Mouse (Mus musculus) right cerebral cortex, adult 2 months (tissue): ENCODE results near the gene Mcpt4.
"Not testable (repeated sequence)": the region's sequence is repeated elsewhere in the genome, so short reads cannot be mapped to it uniquely, and the experiment has no call there.

Source experiments
- DNase-seq, 2 experiments: peaks; one replicate each; pipeline ENCODE4 v3.0.0; 2021 to 2022; ENCODE audit warnings: low spot score in 2 of 2

Gene Mcpt4

DNA sequence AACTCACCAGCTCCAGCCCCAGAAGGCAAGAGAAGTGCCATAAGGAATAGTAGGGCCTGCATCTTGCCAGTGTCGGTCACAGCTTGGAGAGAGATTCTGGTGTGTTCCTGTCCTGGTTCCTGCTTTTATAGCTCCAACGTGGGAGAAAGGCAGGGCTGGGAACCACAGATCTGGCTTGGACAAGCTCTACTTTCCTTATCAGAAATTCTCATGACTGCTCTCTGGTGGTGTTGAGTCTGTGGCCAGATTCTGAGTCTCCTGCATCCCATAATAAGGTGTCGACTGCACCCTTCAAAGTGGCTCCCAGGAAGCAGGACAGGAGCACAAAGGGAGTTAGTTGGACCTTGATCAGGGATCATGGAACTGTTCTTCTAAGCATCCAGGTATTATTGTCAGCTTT, at the start of gene Mcpt4:
Mcpt4 (minus strand) TSS at position 101 of the 400 bp plus-strand sequence.
- not testable (repeated sequence) for DNase-seq

GRCm38 (mm10) chr14:56105447-56106180, 43.5 kb upstream of the Mcpt4 start:
- DNase-seq, result no peak

DNA sequence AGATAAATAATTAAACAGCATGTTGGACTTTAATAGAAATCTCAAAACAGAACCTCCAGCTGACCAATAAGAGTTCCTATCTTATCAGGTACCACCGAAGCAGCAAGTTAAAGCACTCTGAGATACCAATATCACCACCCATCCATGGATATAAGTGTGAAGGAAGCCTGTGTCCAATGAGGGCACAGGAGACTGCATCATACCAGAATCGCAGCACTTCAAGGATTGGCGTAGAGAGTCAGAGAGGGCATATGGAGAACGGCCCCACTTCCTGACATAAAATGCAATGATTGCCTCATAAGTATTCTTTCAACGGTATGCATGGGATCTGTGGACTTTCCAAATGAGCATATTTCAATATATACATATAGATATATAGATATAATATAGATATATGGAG, 42.9 kb upstream of the Mcpt4 start:
- no peak for DNase-seq

- DNase-seq, result no peak
Measured at GRCm38 (mm10) chr14:56103452-56103851, 41.3 kb upstream of the Mcpt4 start.

DNA sequence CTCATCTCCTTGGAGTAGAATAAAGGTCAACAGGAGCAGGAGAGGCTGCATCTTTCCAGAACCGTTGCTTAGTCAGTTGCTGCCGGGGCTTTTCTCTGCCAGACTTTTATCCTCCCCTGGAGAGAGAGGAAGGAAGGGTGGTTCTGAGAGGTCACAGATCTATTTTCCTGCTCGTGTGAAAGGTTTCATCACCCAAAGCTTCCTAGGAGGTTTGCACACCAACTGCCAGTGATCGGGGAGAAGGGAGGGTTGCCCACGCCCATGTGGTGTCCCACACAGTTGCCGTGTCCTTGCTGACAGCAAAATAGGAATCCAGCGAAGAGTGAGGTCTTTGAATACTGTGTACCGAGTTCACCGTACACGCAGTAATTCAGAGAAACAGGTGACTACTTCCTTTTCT, 40.3 kb upstream of the Mcpt4 start, which contains the start of gene Ctsg:
Ctsg (minus strand) TSS at position 189 of the 400 bp plus-strand sequence.
- no peak for DNase-seq

- DNase-seq, result no peak
Measured at GRCm38 (mm10) chr14:56098940-56099339, 36.8 kb upstream of the Mcpt4 start.

DNA sequence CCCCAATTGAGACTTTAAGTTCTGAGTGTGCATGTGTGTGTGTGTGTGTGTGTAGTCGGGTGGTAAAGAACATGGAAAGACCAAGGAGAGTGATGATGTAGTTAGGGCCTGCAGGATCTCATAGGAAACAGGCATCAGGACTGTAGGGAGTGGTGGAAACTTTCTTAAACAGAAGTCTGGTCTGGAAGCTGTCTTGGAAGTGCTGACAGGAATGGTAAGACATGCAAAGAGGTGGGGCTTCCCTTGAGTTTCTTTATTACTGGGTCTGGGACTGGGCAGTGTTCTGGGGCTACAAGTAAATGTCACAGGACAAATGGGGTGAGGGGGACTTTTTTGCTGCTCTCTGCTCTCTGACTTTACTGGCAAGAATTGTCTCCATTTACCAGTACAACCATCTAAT, 35.5 kb upstream of the Mcpt4 start:
- no peak for DNase-seq

DNA sequence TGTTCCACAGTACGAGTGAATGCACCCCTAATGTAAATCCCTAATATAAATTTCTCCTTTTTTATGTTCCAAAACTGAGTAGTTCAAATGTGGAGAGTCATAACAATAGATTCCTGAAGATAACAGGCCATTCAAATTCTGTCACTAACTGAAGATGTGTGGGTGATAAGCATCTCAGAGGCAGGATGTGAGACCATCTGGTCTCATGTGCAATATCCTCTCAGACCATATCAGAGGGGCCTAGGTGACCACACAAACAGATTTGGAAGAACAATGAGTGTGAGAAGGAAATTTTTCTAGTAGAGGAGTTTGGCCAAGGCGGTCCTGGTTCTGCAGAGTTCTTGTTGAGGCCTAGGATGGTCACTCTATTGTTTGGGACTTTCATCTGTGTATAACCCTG, 31.2 kb upstream of the Mcpt4 start:
- DNase-seq, result no peak

- DNase-seq, result no peak
Measured at GRCm38 (mm10) chr14:56086711-56087110, 24.6 kb upstream of the Mcpt4 start.

GRCm38 (mm10) chr14:56085167-56085566, 23.1 kb upstream of the Mcpt4 start, which contains the start of gene Mcpt8:
Mcpt8 (minus strand) TSS chr14:56085273.
- no peak for DNase-seq

- DNase-seq, result no peak
Measured at GRCm38 (mm10) chr14:56082016-56082415, 19.9 kb upstream of the Mcpt4 start.

DNA sequence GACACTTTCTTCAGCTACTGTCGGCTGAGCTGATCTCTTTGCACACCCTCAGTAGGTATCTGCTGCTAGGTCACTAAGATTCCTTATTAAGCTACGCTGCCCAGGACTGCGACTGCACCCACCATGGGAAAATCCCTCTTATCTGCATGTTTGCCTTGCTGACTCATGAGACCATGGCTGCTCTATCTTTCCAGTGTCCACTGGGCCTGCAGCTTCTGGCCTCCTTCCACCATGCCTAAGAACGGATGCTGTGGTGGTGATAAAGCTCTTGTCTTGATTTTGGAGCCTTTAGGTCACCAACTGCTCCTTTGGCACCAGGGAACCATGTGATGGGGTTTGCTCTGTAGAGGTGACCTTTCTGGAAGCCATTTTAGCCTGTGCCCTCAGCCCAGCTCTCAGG, 4.4 kb downstream of the Mcpt4 start:
- no peak for DNase-seq

DNA sequence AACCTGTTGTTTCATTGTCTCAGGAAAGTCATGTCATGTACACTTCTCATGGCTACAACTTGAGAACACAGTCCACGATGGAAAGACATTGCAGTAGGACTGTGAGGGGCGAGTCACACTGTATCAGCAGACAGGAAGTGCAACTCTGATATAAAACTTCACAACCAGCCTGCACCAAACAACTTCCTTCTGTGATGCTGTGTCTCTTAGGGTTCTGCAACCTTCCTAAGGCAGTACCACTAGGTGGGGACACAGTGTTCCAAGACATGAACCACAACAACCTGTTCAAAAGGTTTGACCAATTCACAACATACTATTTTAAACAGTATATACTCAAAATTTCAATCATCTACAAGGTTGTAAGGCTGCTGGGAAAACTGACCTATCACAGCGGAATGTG, 6.7 kb downstream of the Mcpt4 start:
- DNase-seq, result no peak

DNA sequence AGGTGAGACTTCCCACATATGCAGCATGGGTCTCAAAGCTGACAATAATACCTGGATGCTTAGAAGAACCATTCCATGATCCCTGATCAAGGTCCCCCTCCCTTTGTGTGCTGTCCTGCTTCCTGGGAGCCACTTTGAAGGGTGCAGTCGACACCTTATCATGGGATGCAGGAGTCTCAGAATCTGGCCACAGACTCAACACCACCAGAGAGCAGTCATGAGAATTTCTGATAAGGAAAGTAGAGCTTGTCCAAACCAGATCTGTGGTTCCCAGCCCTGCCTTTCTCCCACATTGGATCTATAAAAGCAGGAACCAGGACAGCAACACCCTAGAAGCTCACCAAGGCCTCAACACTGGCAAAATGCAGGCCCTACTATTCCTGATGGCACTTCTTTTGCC, 20.3 kb downstream of the Mcpt4 start, which contains the start of gene Mcpt2:
Mcpt2 (plus strand) TSS at position 250 of the 400 bp plus-strand sequence.
- DNase-seq, result not testable (repeated sequence)

- no peak for DNase-seq
Measured at GRCm38 (mm10) chr14:56034433-56034832, 27.7 kb downstream of the Mcpt4 start.

DNA sequence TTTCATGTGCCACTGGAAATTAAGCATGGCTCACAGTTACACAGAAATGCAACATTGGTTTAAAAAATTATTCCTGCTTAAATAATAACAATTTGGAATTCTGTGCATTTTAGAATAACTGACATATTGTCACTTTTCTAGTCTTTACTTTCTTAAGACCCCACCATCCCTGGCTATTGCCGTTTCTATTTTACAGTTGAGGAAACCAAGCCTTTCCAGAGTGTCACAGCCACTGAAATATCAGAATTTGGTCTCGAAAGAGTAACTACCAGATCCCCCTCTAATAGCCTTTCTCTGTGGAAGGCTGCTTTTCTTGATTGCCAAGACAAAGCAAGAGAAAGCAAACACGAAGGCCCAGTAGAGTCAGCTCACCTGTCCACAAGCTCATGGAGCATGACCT, 31.7 kb downstream of the Mcpt4 start, which contains the start of gene Mcpt9:
Mcpt9 (minus strand) TSS at position 101 of the 400 bp plus-strand sequence.
- not testable (repeated sequence) for DNase-seq

- not testable (repeated sequence) for DNase-seq
Measured at GRCm38 (mm10) chr14:56021305-56021704, 40.8 kb downstream of the Mcpt4 start.

GRCm38 (mm10) chr14:56019446-56019845, 42.7 kb downstream of the Mcpt4 start:
- peak; percentile 4 to 11 for DNase-seq

GRCm38 (mm10) chr14:56017671-56018070, 44.4 kb downstream of the Mcpt4 start, which contains the start of gene Mcpt1:
Mcpt1 (plus strand) TSS chr14:56017971.
- DNase-seq, result not testable (repeated sequence)

GRCm38 (mm10) chr14:56013924-56014323, 48.2 kb downstream of the Mcpt4 start:
- no peak for DNase-seq

- DNase-seq, result no peak
Measured at GRCm38 (mm10) chr14:56013147-56013546, 49.0 kb downstream of the Mcpt4 start.
